Mouse (Mus musculus): ENCODE results near the gene Jmjd8.
A peak's percentile ranks its signal among the peaks of the same experiment; 100 is the strongest.

GRCm38 (mm10) chr17:25823452-25823851, 5.2 kb upstream of the Jmjd8 start, which contains the start of gene Wdr24:
- no peak for TF ChIP-seq CTCF (IDR thresholded peaks at IDR 0.05)
- 0 out of 2 replicates have a peak, but pooled peaks have one; percentile 38 for TF ChIP-seq EP300 (IDR thresholded peaks at IDR 0.05; ENCODE audit: insufficient read depth, low read depth, low read length)

Measured in heart, adult 2 months (tissue).